Mouse (Mus musculus): ENCODE results near the gene Mcub.

The Mcub gene

GRCm38 (mm10) chr3:129903369-129903768 lies 66.6 kb downstream of the Mcub start:
- in situ Hi-C loops (cut with MboI; ENCODE audit: unreplicated experiment in 2 of 2): loop anchor here in 1 of 2 experiments (25.0 kb wide), 1 partner anchor 784 kb away; no protein-coding TSS in a partner anchor

- in situ Hi-C loops (cut with MboI; ENCODE audit: unreplicated experiment in 2 of 2): loop anchor here in 1 of 2 experiments (25.0 kb wide), 1 partner anchor 786 kb away; no protein-coding TSS in a partner anchor
Observed at GRCm38 (mm10) chr3:129901271-129901809, 68.7 kb downstream of the Mcub start, which contains the start of gene Casp6. Gene Casp6 (plus strand): TSS chr3:129901425.

- in situ Hi-C loops (cut with MboI; ENCODE audit: unreplicated experiment in 2 of 2): no loop called here
Observed at GRCm38 (mm10) chr3:129898886-129899285, 71.1 kb downstream of the Mcub start.

DNA sequence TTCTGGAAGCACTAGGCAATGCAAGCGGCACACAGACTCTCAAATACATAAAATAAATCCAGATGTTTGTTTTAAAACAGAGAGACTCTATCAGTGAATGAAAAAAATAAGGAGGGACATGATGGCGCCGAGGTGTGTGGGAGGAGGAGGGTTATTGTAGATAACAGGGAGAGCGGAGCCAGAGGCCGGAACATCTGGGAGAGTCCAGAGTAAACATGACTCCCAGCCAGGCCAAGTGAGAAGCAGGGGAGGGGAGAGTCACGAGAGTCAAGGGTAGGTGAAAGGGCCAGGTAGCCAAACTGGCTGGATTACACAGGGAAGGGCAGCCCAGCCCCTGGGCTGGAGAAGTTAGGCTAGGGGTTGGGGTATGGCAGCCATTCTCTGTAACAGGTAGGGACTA lies 73.4 kb downstream of the Mcub start:
- in situ Hi-C loops (cut with MboI; ENCODE audit: unreplicated experiment in 2 of 2): no loop called here

DNA sequence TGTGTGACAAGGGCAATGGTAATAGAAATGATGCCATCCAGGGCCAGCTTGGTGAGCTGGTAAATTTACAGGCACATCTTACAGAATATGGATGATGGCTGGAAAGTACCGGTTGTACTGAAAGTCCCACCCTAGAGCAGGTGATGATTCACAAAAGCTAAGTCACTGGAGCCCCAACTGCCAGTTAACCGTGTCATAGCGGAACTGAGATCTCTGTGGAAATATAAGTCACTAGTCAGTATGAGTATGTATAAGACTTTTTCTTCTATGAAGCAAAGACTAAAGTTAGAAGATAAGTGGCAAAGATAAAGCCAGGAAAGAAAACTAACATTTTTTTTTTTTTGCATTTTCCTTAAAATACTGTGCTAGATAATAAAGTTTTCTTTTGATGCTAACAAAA lies 76.9 kb downstream of the Mcub start:
- in situ Hi-C loops (cut with MboI; ENCODE audit: unreplicated experiment in 2 of 2): no loop called here

DNA sequence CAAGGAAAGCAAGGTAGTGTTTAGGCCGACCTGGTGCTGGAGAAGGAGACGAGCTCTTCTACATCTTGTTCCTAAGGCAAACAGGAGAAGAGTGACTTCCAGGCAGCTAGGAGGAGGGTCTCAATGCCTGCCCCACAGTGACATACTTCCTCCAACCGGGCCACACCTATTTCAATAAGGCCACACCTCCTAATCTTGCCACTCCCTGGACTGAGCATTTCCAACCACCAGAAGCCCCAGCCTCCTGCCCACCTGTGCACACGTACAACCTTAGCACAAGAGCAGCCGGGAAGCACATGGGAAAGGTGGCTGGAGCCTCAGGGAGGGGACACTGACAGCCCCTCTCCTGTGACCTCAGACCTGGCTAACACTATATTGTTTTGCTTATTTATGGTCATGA lies 78.0 kb downstream of the Mcub start:
- in situ Hi-C loops (cut with MboI; ENCODE audit: unreplicated experiment in 2 of 2): no loop called here

DNA sequence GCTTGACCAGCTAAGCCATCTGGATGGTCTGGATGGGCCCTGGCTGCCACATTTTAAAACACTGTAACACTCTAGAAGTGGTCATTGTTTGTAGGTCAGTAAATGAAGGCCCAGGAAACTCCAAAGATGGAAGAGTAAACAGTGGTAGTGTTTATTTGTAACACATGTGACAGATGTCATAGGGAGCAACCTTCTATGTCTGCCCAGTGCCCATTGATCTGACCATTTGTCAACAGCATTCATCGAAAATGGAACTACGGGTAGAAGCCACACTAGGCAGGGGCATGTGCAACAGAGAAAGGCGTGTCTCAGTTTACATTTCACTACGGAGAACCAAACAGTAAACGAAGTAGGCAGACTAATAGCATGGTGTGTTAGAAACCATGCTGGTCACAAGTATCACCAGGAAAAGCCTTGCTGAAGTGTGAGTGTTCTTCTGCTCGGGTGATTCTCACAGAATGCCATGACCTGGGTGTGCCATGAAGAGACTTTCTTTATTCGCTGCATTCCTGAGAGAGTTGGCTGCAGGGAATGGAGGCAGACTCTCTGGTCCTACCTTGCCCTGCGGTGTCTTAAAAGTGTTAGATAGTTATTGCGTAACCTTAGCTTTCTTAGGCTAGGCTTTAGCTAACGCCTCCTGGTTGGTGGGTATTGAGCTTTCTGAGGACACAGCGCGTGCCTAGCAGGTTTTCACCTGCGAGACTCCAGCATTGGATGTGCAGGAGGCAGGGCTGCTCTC lies 82.1 kb downstream of the Mcub start:
- in situ Hi-C loops (cut with MboI; ENCODE audit: unreplicated experiment in 2 of 2): no loop called here

DNA sequence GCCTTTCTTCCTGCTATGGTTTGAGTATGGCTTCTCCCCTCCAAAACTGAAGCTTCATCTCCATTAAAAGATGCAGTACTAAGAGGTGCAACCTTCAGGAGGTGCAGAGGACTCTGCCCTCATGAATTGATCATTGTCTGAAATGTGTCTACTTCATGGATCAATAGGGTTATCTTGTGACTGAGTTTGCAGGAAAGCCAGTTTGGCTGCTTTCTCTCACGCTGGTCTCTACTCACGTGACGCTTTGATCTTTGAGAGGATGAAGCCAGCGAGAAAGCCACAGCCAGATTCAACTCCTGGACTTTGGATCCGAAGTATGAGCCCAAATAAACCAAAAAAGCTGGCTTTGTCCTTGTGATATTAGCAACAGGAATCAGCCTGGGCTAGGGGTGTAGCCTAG lies 83.6 kb downstream of the Mcub start:
- in situ Hi-C loops (cut with MboI; ENCODE audit: unreplicated experiment in 2 of 2): no loop called here

DNA sequence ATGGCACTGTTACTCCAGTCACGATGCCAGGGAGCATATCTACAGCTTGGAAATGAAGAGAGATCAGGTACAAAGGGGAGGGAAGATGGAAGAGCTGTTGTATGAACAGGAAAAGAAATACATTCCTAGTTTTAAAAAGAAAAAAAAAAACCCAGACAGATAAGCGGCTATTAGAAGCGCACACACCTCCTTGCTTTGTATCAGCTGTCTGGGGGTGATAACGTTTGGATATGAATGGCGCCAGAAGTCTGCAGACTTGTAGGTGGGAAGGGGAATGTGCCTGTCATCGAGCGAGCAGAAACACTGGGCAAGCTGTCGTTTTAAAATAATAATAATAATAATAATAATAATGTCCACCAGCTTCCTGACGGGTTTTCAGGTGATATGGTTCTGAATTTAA lies 84.4 kb downstream of the Mcub start:
- in situ Hi-C loops (cut with MboI; ENCODE audit: unreplicated experiment in 2 of 2): no loop called here

- in situ Hi-C loops (cut with MboI; ENCODE audit: unreplicated experiment in 2 of 2): loop anchor here in 1 of 2 experiments (5.0 kb wide), 1 partner anchor 44 kb away; the partner anchor contains the start of gene Cfi
Observed at GRCm38 (mm10) chr3:129880925-129881593, 88.9 kb downstream of the Mcub start.

GRCm38 (mm10) chr3:129879913-129880312 lies 90.1 kb downstream of the Mcub start:
- in situ Hi-C loops (cut with MboI; ENCODE audit: unreplicated experiment in 2 of 2): loop anchor here (5.0 kb wide), 1 partner anchor 43 kb away; the partner anchor contains the start of gene Cfi (in 2 of the 2)

- in situ Hi-C loops (cut with MboI; ENCODE audit: unreplicated experiment in 2 of 2): loop anchor here in 1 of 2 experiments (5.0 kb wide), 1 partner anchor 42 kb away; the partner anchor contains the start of gene Cfi
Observed at GRCm38 (mm10) chr3:129879131-129879757, 90.8 kb downstream of the Mcub start.

DNA sequence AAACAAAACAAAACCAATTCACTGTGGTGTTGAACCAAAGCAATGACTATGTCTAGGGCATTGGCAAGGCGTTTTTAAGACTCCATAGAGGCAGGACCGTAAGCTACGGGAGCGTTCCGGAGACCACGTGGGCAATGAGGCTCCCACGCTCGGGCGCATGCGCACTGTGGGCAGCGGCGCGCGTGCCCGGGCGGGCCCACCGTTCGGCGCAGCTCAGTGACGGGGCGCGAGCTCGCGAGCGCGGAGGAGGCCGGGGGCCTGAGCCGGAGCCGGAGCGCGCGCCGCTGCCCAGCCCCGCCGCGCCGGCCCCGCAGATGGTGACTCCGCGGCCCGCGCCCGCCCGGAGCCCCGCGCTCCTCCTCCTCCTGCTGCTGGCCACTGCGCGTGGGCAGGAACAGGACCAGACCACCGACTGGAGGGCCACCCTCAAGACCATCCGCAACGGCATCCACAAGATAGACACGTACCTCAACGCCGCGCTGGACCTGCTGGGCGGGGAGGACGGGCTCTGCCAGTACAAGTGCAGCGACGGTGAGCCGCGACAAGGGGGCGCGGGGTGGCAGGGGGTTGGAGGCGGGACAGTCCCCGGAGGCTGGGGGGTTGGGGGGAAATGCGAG lies 91.5 kb downstream of the Mcub start, which contains the start of gene Pla2g12a:
Gene Pla2g12a (plus strand): TSS at position 202 of the 617 bp plus-strand sequence.
- in situ Hi-C loops (cut with MboI; ENCODE audit: unreplicated experiment in 2 of 2): loop anchor here in 1 of 2 experiments (5.0 kb wide), 1 partner anchor 41 kb away; the partner anchor contains the start of gene Cfi

GRCm38 (mm10) chr3:129877327-129877726 lies 92.7 kb downstream of the Mcub start:
- in situ Hi-C loops (cut with MboI; ENCODE audit: unreplicated experiment in 2 of 2): loop anchor here in 1 of 2 experiments (5.0 kb wide), 1 partner anchor 40 kb away; the partner anchor contains the start of gene Cfi
